Mouse (Mus musculus): ENCODE data around the gene Oog1.
"Not testable (repeated sequence)": the region's sequence is repeated elsewhere in the genome, so short reads cannot be mapped to it uniquely, and the experiment has no call there.

Oog1 gene

GRCm38 (mm10) chr12:87602388-87602787 lies at the start of gene Oog1:
Gene Oog1 (plus strand): TSS chr12:87602688.
- in situ Hi-C loops (cut with MboI, MseI), result not testable (repeated sequence)

GRCm38 (mm10) chr12:87601388-87601787 lies 1.1 kb upstream of the Oog1 start:
- in situ Hi-C loops (cut with MboI, MseI), result not testable (repeated sequence)

GRCm38 (mm10) chr12:87618569-87618968 lies 16.1 kb downstream of the Oog1 start, which contains the start of gene Gm4027:
Gene Gm4027 (plus strand): TSS chr12:87618869.
- in situ Hi-C loops (cut with MboI, MseI), result loop anchor here (10.0 kb wide), 1 partner anchor 196 kb away; the partner anchor contains the start of gene BB287469

- in situ Hi-C loops (cut with MboI, MseI), result loop anchor here (10.0 kb wide), 3 partner anchors 150 to 480 kb away; partner anchors contain the start of gene Gm21936
These were observed 42.0 kb downstream of the Oog1 start, which contains the start of gene Gm16381 for GRCm38 (mm10) chr12:87644520-87644919. Gene Gm16381 (minus strand): TSS chr12:87644620.

- in situ Hi-C loops (cut with MboI, MseI), result loop anchor here (10.0 kb wide), 1 partner anchor 652 kb away; no protein-coding TSS in a partner anchor
These were observed 50.6 kb downstream of the Oog1 start for GRCm38 (mm10) chr12:87652916-87653703.

Data from T-helper 2 cell (primary cell).